Mouse (Mus musculus): ENCODE measurements around the gene Fbxl17. TPM values are rescaled to one million over a fixed set of nuclear protein-coding genes. Genes with fewer than 3 reads are reported as not detected.

The Fbxl17 gene
- total RNA-seq, 2 experiments from 2014 or later, result 4.5 to 15.5 TPM

DNA sequence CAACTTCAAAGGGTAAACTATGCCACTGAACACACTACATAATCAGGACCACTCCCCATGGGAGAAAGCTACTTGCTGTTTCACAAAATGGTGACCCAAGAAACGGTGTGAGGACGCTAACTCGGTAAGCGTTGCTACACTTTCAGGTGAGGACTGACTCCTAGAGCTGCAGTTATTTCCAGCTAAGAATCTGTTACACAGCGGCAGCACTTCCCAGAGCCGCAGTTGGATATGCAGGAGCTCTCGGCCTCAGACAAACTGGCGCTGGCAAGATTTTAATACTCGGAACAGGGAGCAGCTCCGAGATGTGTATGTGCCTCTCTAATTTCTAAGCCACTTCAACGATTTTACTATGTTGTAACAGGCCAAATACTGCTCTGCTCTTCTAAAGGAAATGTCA lies 157.4 kb downstream of the Fbxl17 start:
- no peak for ATAC-seq (replicated peaks; ENCODE audit: poor library complexity)

DNA sequence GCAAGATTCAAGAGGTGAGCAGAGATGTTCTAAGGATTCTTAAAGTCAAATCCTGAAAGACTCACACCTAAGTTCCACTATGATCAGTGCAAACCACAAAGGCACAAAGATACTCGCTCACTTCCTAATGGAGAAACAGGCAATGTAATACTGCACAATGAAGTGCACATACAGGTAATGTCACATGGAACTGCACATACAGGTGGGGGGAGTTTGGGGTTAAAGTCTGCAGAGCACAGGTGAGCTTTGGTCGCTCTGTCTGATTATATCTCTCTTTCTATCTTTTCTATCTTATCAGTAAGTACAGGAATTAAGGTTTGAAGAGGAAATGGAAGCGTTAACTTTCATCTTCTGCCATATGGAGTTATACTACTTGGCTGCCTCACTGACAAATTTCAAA lies 158.6 kb downstream of the Fbxl17 start:
- no peak for ATAC-seq (replicated peaks; ENCODE audit: poor library complexity)

DNA sequence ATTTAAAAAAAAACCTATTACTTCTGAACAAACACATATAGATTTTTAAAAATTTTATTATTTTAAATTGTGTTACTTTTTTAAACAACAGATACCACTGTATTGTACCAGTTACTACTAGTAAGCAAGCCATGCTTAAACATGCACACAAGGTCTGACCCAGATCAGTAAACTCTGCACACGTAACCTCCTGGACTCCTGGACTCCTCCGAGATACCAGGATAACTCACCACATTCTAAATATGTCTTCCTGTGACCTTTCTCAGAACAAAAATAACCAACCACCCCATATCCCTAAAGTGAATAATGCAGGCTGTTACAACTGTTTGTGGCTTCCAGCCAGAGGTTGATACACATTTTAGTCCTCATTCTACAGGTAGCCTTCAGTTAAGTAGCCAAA lies 170.9 kb downstream of the Fbxl17 start:
- no peak for ATAC-seq (replicated peaks; ENCODE audit: poor library complexity)

DNA sequence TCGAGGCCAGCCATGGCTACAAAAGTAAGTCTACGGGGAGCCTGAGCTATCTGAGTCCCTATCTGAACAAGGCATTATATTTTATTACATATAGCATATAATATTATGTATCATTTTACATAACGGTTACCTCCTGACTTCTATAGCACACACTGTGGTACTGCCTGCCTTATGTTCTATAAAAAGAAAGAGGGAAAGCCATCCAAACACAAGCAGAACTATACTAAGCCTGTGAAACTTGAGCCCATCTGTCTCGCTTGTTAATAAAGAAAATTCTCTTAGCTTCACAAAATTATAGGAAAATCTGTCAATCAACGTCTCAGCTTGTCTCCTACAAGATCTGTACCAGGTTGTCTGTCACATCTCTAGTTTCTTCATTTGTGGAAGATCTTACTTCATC lies 173.6 kb downstream of the Fbxl17 start:
- ATAC-seq (replicated peaks; ENCODE audit: poor library complexity), result no peak

DNA sequence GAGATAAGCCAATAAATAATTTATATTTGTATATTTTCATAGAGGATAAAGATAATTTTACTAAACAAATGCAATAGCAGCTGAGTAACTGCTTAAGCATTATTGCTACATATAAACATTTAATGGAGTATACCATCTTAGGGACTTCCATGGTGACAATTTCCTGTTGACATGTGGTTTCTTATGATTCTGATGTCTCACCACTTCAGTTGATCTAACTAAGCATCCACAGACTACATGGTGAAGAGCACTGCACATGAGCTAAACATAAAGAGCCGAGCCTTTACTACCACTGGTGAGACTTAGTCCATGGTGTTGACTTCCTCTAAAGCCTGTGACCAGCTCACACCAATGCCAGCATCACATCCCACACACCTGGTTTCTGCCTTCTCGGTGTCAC lies 175.1 kb downstream of the Fbxl17 start:
- ATAC-seq (replicated peaks; ENCODE audit: poor library complexity), result no peak

DNA sequence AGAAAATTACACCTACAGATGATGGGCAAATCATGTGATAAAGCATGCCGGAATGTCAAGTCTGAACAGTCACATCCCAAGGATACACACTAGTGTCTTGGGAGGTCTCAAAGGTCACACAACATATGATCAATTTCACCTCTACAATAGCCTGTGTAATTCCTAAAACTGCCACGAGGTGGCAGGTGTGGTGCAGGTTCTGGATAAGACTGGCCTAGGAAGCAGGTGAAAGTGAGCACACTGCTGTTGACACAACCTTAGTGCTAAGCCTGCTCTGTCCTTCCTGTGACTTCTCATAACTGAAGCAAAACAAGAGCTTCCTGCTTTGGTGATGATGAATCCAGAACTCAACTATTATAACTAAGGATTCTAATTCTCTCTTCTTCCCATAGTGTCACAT lies 175.8 kb downstream of the Fbxl17 start:
- ATAC-seq (replicated peaks; ENCODE audit: poor library complexity), result peak; percentile 94

DNA sequence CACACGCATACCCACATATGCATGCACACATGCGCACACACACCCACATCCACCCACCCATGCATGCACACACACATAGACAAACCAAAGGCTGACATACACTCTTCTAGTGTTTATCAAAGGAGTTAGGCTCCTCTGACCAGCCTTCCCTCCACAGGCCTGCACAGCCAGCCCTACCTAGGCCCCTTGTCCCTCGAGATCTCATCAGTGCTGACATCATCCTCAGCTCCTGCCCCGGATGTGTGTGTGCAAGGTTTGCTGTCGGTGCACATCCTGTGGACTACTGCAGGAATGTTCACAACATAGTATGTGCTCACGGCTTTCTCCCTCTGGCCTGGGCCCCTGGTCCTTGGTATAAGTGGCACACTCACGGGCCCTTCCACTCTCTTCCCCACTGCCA lies 177.0 kb downstream of the Fbxl17 start:
- no peak for ATAC-seq (replicated peaks; ENCODE audit: poor library complexity)

DNA sequence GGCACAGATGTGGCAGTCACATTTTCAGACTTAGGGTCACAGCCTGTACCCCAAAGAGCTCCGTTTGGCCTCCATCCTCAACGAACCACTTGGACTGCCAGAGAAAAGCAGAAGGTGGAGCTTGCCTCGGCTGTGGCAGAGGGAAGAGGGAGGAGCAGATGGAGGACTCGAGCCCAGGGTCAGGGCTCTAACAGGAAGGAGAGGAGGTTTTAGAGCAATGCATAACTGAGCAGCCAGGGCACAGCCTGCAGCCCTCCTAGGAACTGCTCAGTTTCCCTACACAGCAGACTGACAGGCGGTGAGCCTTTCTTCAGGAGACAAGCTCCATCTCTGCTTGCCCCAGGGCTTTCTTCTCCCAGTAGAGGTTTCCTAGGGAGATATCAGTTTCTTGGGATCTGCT lies 178.5 kb downstream of the Fbxl17 start:
- ATAC-seq (replicated peaks; ENCODE audit: poor library complexity), result peak; percentile 66

DNA sequence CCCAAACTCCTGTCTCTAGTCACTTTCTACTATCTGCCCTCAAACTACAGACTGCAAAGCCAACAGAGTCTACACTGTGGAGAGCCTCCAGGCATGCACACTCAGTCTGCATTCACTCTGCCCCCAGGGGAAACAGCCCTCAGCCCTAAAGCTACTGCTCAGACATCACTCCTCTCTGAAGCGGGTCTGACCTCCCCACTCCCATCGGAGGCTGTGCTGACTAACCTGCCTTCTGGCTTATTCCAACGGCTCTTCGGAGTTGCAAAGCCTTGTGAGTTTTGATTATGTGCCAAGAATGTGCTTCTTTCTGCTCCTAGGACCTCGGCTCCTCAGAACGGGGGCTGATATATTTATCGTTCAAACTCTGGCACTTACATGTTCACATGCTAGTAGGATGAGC lies 182.3 kb downstream of the Fbxl17 start:
- no peak for ATAC-seq (replicated peaks; ENCODE audit: poor library complexity)

DNA sequence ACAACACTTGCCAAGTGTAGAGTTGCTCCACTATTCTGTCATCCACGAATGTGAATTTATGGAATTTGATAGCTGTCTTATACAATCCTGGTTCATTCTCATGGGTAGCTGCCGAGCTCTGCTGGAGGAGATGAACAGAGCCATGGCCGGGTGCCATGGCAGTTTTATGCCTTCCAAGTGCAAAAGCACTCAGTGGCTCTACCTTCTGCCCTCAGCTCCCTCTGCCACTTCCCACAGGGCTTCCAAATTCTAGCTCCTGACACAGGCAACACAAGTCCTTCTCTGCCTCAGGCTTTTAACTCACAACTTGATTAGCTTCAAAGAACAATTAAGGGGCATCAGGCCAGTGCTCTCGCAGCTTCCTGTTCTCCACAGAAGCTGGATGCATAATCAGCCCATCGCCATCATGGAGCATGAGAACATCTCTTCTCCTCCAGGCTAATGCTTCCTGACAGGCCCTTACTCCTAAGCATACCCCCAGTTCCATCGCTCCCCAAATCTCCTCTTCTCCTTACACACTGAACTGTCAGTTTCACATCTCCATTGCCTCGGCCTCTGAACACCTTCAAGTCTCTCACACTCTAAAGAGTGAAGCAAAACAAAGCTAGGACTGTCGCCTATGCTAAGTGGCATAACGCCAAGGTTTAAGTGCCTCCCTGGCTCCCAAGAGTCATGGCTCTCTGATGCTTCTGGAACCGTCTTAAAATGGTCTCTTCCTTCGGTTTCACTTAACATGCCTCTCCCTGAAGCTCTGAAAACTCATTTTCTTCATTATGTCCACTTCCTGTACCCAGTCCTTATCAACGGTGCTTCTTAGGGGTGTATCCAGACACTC lies 184.0 kb downstream of the Fbxl17 start:
- no peak for ATAC-seq (replicated peaks; ENCODE audit: poor library complexity)

DNA sequence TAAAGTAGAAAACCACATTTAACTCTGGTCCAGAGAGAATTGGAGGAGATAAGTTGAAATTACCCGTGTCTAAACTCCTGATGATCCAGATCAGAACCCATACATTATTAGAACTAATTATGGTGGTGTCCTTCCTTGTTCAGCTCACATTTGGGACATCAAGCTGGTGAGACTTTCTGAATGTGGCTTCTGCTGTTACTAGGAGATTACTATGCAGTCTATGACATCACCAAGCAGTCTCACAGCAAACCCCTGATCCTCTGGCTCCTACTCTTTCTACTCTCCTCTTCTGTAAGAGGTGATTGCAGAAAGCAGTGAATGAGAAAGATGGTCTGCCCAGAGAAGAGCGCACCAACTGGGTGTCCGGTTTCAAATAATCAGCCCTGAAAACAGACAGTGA lies 187.0 kb downstream of the Fbxl17 start:
- peak; percentile 52 for ATAC-seq (replicated peaks; ENCODE audit: poor library complexity)

DNA sequence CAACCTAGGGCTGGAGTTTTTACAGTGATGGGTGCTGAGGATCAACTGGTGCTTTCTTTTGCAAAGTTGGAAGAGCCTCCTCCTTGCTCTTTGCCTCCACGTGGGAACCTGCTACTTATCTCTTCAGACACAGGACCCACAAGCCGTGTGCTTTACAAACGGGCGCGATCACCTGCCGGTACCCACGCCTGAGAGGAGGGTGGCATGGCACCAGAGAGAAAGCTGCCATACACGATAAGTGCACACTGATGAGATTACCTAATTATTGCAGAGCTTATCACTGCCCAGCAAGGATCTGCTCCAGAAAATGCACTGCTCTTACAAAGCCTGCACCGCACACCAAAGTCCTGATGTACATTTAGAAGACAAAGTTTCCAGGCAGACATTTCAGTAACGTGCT lies 187.5 kb downstream of the Fbxl17 start:
- ATAC-seq (replicated peaks; ENCODE audit: poor library complexity), result peak; percentile 97

DNA sequence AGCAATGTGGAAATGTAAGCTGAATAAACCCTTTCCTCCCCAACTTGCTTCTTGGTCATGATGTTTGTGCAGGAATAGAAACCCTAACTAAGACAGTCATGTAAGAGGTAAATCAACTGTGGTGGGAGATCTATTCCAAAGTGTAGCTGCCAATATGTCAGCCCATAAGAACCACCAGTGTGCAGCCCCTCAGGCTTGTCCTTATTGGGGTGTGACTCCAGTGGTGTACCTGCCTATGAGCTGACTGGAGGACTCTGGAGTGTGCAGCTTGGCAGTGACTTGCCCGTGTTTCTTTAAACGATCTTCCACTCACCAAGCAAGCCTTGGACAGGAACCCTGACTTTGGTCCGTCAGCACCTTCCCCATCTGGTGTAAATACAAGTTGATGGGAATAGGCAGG lies 188.2 kb downstream of the Fbxl17 start:
- ATAC-seq (replicated peaks; ENCODE audit: poor library complexity), result no peak

DNA sequence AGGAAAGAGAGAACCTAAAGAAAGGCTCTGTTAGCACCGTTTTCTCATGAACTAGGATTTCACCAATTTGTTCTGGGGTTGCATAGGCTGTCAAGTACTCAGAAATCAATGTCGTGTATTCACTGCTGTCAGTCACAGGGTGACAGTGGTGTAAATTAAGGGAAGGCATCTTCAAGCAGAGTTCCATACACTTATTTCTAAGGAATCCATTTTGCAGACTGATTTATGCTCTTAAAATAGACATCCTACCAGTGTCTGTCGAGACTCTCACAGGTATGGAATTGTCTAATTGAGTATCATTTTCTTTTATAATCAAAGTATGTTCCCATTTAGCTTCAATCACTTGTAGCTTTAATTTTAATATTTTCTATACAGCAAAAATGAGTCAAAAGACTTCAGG lies 189.8 kb downstream of the Fbxl17 start:
- ATAC-seq (replicated peaks; ENCODE audit: poor library complexity), result no peak

DNA sequence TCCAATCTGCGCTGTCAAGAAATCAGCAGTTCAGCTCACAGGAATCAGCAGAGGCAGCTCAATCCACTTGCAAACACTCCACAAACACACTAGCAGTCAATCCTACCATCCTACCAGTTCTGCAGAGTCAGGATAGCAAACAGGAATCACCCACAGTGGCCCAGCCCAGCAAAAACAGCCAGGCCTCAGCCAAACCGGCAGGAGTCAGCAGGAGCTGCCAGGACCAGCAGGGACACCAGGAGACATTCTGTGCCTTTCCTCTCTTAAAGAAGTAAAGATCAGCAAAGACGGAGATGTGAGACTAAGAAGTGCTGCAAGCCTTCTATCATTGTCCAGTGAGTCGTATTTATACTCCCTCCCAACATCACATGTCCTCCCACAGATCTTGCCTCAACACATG lies 196.0 kb downstream of the Fbxl17 start:
- ATAC-seq (replicated peaks; ENCODE audit: poor library complexity), result no peak

DNA sequence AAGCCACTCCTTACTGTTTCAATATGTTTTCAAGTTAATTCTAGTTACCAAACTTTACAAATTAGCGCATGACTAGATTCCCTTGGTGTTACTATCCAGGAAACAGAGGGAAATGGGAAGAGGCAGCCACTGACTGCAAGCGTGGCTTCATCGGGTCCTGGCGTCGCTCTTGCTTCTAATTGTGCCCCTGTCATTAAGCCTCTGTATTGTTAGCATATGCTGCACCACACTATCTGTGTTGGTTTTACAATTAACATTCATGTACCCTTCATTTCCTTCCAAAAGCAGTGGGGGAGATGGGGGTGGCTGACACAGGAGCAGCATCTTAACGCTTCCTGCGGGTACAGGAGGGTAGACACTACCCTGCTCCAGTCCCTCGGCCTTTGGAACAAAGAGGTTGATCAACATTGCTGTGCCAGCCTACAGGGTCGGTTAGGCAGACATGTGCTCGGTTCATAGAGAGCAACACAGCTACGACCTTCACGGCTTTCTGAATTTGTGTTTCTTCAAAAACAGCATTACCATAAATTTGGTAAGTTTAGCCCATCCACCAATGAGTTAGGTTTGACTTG lies 197.9 kb downstream of the Fbxl17 start:
- no peak for ATAC-seq (replicated peaks; ENCODE audit: poor library complexity)

DNA sequence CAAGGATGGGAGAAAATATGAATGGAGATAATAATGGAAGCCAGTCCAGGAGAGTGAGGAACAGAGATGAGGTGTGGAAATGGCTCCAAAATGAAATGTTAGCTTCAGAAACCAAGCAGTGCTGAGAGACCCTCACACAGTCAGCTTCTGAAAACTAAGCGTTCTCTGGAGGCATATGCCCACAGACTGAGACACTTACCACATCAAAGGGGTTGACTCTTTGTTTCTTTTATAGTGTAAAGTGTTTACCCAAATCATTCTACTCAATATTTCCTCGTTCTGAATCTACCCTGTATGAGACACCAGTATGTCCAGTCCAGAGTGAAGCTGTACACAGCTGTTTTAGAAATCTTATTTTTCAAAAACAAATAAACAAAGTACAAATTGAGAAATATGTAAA lies 204.3 kb downstream of the Fbxl17 start:
- no peak for ATAC-seq (replicated peaks; ENCODE audit: poor library complexity)

DNA sequence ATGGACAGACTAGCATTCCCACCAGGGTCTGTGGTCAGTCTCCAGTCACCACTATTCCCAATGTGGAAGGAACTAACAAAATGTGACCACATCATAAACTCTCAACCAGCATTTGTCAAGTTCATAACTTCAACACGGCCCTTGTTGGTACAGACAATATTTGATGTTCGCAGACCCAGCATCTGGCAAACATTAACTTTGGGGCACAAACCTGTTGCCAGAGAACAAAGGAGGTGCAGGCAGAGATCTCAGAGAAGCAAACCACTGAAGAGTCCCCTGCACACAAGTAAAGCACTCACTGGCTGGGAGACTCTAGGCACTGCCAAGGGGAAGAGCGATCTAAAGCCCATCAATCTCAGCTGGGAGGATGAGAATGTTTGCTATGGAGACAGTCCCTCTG lies 204.9 kb downstream of the Fbxl17 start:
- no peak for ATAC-seq (replicated peaks; ENCODE audit: poor library complexity)

DNA sequence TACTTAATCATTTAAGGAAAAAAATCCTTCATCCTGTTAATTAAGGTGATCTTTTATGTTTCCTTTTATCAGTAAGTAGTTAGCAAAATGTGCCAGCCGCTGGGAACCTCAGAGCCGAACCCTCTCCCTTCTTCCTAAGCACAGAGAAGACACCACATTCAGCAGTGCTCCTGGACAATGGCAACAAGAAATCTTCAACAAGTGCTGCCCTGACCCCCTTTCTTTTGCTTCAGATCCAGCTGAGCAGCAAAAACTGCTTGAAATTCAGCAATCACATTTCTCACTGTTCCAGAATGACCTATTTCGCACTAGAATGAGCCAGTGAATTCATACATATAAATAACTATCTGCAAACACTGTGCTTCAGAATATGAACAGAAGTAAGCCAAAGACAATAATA lies 205.8 kb downstream of the Fbxl17 start:
- ATAC-seq (replicated peaks; ENCODE audit: poor library complexity), result no peak

DNA sequence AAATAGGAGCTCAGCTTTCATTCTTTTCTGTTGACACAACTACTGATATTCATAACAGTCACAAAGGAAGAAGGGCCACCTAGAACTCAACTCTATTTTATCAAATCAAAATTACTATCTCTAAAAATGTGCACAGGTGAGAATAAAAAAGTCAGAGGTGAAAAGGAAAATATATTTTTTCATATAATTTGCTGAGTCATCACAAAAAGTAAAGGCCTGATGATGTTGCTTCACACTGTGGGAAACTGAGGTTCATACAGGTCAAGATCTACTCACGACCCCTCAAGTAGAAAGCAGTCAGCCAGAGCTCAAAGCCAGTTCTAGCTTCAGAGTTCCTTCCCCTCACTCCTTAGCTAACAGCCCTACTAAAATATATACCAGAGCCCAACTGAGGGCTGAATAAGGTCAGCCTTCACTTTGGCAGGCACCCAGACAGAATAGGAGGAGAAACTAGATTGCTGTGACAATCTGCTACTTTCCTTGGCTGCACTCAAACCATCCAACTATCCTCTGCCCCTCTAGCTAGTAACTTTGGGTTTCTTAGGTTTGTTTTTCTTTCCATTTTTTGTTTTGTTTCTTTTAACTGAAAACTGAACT lies 210.4 kb downstream of the Fbxl17 start:
- 0 out of 2 replicates have a peak, but pooled peaks have one; percentile 26 for ATAC-seq (replicated peaks; ENCODE audit: poor library complexity)

DNA sequence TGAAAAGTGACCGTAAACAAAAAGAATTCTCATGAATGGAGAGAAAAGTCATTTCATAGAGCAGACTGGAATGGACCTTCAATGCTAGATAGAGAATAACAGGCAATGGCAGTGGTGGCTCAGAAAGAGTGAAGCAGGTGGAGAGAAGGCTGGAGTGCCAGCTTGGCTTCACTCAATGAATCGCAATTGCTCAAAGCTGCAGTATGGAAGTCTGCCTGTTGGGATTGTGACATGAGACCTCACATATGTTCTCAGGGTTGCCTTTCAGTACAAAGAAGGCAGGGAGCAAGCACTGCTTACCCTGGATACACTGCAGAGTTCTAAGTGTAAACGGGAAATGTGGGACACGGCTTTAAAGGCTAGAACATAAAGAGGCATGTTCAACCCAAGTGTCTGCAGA lies 211.0 kb downstream of the Fbxl17 start:
- no peak for ATAC-seq (replicated peaks; ENCODE audit: poor library complexity)

DNA sequence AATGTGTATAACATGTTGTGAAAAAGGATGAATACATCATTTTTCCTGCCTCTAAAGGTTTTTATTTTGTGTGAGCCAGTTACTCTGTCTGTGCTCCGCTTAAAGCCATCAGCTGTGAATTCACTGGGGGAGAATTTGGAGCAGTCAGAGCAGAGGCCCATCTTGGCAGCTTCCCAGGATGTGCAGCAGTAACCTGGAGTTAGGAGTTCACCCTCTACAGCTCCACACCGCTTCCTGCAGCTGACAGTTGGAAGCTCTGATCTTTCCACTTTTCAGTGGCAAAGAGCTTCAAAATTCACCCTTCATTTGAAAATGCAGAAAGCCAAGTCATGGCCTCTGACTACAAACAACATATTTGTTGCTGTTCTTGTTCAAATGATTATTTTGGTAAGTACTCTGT lies 212.4 kb downstream of the Fbxl17 start:
- ATAC-seq (replicated peaks; ENCODE audit: poor library complexity), result no peak
